Mouse (Mus musculus): Measurements from ENCODE around the gene Gm49336. TPM values are rescaled to one million over a fixed set of nuclear protein-coding genes. Genes with fewer than 3 reads are reported as not detected.

Gm49336 gene
- total and polyA plus RNA-seq, 3 experiments = 36.3 to 102 (median 54.3) TPM

GRCm38 (mm10) chr14:60195999-60196398 is 55.3 kb downstream of the Gm49336 start:
- H3K4me1 ChIP-seq (ENCODE audit: control insufficient read depth in 1 of 2, insufficient read depth in 2 of 2) = no peaks in the 10 kb centered on the region
- in situ Hi-C loops (cut with MboI; ENCODE audit: low pct_ligation_motif_present, low pct_unique_long_range_greater_than_20kb, low sequenced_read_pairs) = loop anchor here (10.0 kb wide), 1 partner anchor 91 kb away; no protein-coding TSS in a partner anchor
- TF ChIP-seq KAT2A (IDR thresholded peaks at IDR 0.05; ENCODE audit: insufficient replicate concordance, low read length) (no peak), NELFE (IDR thresholded peaks at IDR 0.05; ENCODE audit: low read depth, low read length) (no peak), MAZ (IDR thresholded peaks at IDR 0.05; ENCODE audit: low read depth, low read length) (no peak), MYC (IDR thresholded peaks at IDR 0.05; ENCODE audit: low read depth, low read length) (no peak), JUND (conservative IDR thresholded peaks at IDR 0.05; ENCODE audit: low read depth, low read length) (no peak), ELF1 (IDR thresholded peaks at IDR 0.05; ENCODE audit: low read depth, low read length) (no peak), SMC3 (IDR thresholded peaks at IDR 0.05; ENCODE audit: low read depth, low read length) (no peak), ZKSCAN1 (IDR thresholded peaks at IDR 0.05; ENCODE audit: borderline replicate concordance, low read depth, low read length) (no peak), SIN3A (IDR thresholded peaks at IDR 0.05; ENCODE audit: low read length) (no peak), MEF2A (IDR thresholded peaks at IDR 0.05; ENCODE audit: borderline replicate concordance, low read depth, low read length) (no peak), USF2 (conservative IDR thresholded peaks at IDR 0.05; ENCODE audit: low read depth, low read length) (no peak), POLR2A (IDR thresholded peaks at IDR 0.05; ENCODE audit: low read depth, low read length) (no peak), HCFC1 (IDR thresholded peaks at IDR 0.05; ENCODE audit: low read depth, low read length) (no peak), UBTF (IDR thresholded peaks at IDR 0.05; ENCODE audit: low read depth, low read length) (no peak), PAX5 (IDR thresholded peaks at IDR 0.05; ENCODE audit: low read length) (no peak), ZNF384 (IDR thresholded peaks at IDR 0.05; ENCODE audit: low read depth, low read length) (no peak), IRF4 (IDR thresholded peaks at IDR 0.05; ENCODE audit: low read depth, low read length) (no peak)
- H3K27me3 ChIP-seq (replicated peaks) = no peaks in the 10 kb centered on the region
- H3K4me3 ChIP-seq (replicated peaks in 1 of 3; ENCODE audit: low read depth in 2 of 3, low read length in 2 of 3, poor library complexity in 1 of 3) = no peak overlapping the region
- H3K9ac ChIP-seq (ENCODE audit: insufficient read depth, low read depth) = no peak overlapping the region
- peaks cover 4% of the 10 kb centered on the region for H3K9me3 ChIP-seq (replicated peaks; ENCODE audit: low read length)
- H3K27ac ChIP-seq (ENCODE audit: insufficient read depth, low read depth) = no peak overlapping the region
- H3K36me3 ChIP-seq (replicated peaks in 1 of 2; ENCODE audit: control insufficient read depth in 1 of 2, insufficient read depth in 1 of 2, low read length in 1 of 2) = no peaks in the 10 kb centered on the region
- dilution Hi-C loops (cut with MboI; ENCODE audit: extremely low pct_ligation_motif_present, extremely low pct_unique_long_range_greater_than_20kb, low sequenced_read_pairs) = no loop called here
- no peak for DNase-seq (ENCODE audit: extremely low read depth)
- no peak overlapping the region for H3K4me2 ChIP-seq (ENCODE audit: insufficient read depth, low read depth, poor library complexity, severe bottlenecking)
- H3K79me2 ChIP-seq (replicated peaks; ENCODE audit: control insufficient read depth, extremely low read depth, insufficient read depth, poor library complexity, severe bottlenecking) = no peaks in the 10 kb centered on the region

DNA sequence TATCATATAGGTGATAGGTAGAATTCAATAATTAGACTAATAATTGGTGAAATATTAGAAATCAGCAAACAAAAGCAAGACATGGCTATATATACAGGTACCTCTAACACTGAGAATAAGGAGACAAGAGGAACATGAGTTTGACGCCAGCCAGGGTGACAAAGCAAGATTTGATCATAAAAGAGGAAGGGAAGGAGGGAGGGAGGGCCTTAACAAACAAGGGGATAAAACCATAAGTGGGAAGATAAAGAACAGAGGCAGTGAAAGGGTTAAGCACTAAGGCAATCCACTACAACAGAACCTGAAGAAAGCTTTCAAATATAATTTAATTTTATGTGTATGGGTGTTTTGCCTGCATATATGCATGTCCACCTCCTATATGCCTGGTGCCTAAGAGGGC is 56.7 kb downstream of the Gm49336 start:
- DNase-seq (ENCODE audit: extremely low read depth) = no peak
- H3K4me1 ChIP-seq (ENCODE audit: control insufficient read depth in 1 of 2, insufficient read depth in 2 of 2) = peaks cover 0 to 3% of the 10 kb centered on the region in 2 experiments; a peak in 2 of 4 replicates
- TF ChIP-seq ZNF384 (IDR thresholded peaks at IDR 0.05; ENCODE audit: low read depth, low read length) (no peak), BHLHE40 (IDR thresholded peaks at IDR 0.05; ENCODE audit: low read depth, low read length) (no peak), NRF1 (IDR thresholded peaks at IDR 0.05; ENCODE audit: low read depth, low read length) (no peak), KAT2A (IDR thresholded peaks at IDR 0.05; ENCODE audit: insufficient replicate concordance, low read length) (no peak), JUN (IDR thresholded peaks at IDR 0.05; ENCODE audit: insufficient read depth, low read depth, low read length) (no peak), IRF4 (IDR thresholded peaks at IDR 0.05; ENCODE audit: low read depth, low read length) (no peak), TCF12 (IDR thresholded peaks at IDR 0.05; ENCODE audit: low read depth, low read length) (no peak), MEF2A (IDR thresholded peaks at IDR 0.05; ENCODE audit: borderline replicate concordance, low read depth, low read length) (no peak), CTCF (conservative IDR thresholded peaks at IDR 0.05 in 1 of 2, IDR thresholded peaks at IDR 0.05 in 1 of 2; ENCODE audit: low read depth in 2 of 2, low read length in 2 of 2) (no peak), ETS1 (conservative IDR thresholded peaks at IDR 0.05; ENCODE audit: low read depth, low read length) (no peak), USF2 (conservative IDR thresholded peaks at IDR 0.05; ENCODE audit: low read depth, low read length) (no peak), MAFK (IDR thresholded peaks at IDR 0.05; ENCODE audit: insufficient replicate concordance, low read length) (no peak), ZKSCAN1 (IDR thresholded peaks at IDR 0.05; ENCODE audit: borderline replicate concordance, low read depth, low read length) (no peak), MAX (IDR thresholded peaks at IDR 0.05; ENCODE audit: low read length) (no peak), RCOR1 (conservative IDR thresholded peaks at IDR 0.05; ENCODE audit: low read depth, low read length) (no peak), ZMIZ1 (IDR thresholded peaks at IDR 0.05; ENCODE audit: low read depth, low read length) (no peak), UBTF (IDR thresholded peaks at IDR 0.05; ENCODE audit: low read depth, low read length) (no peak), MAZ (IDR thresholded peaks at IDR 0.05; ENCODE audit: low read depth, low read length) (no peak)
- H3K4me3 ChIP-seq (replicated peaks in 1 of 3; ENCODE audit: low read depth in 2 of 3, low read length in 2 of 3, poor library complexity in 1 of 3) = no peak overlapping the region
- H3K4me2 ChIP-seq (ENCODE audit: insufficient read depth, low read depth, poor library complexity, severe bottlenecking) = no peak overlapping the region
- H3K79me2 ChIP-seq (replicated peaks; ENCODE audit: control insufficient read depth, extremely low read depth, insufficient read depth, poor library complexity, severe bottlenecking) = no peaks in the 10 kb centered on the region
- no peaks in the 10 kb centered on the region for H3K27me3 ChIP-seq (replicated peaks)
- H3K9ac ChIP-seq (ENCODE audit: insufficient read depth, low read depth) = no peak overlapping the region
- peaks cover 6% of the 10 kb centered on the region for H3K9me3 ChIP-seq (replicated peaks; ENCODE audit: low read length)
- no peaks in the 10 kb centered on the region for H3K36me3 ChIP-seq (replicated peaks in 1 of 2; ENCODE audit: control insufficient read depth in 1 of 2, insufficient read depth in 1 of 2, low read length in 1 of 2)
- dilution Hi-C loops (cut with MboI; ENCODE audit: extremely low pct_ligation_motif_present, extremely low pct_unique_long_range_greater_than_20kb, low sequenced_read_pairs) (no loop called here), in situ Hi-C loops (cut with MboI; ENCODE audit: low pct_ligation_motif_present, low pct_unique_long_range_greater_than_20kb, low sequenced_read_pairs) (loop anchor here (10.0 kb wide), 1 partner anchor 90 kb away; no protein-coding TSS in a partner anchor)
- no peak overlapping the region for H3K27ac ChIP-seq (ENCODE audit: insufficient read depth, low read depth)
